Mouse (Mus musculus): Measurements from ENCODE around the gene Kcnn4. TPM values are rescaled to one million over a fixed set of nuclear protein-coding genes. Genes with fewer than 3 reads are reported as not detected.

Kcnn4 gene
- polyA plus RNA-seq, 1 experiment from 2014 or later, result 4.3 TPM

- H3K4me1 ChIP-seq (ENCODE audit: control insufficient read depth, insufficient read depth, low read length), result peaks cover 13% of the 10 kb centered on the region
- no peak overlapping the region for H3K9ac ChIP-seq (ENCODE audit: low read depth, low read length)
- 41% methylated on average over 20 of the region's 20 CpGs for WGBS
- H3K36me3 ChIP-seq (ENCODE audit: control insufficient read depth, insufficient read depth, low read length), result no peaks in the 10 kb centered on the region
- no peaks in the 10 kb centered on the region for H3K27me3 ChIP-seq (replicated peaks; ENCODE audit: control insufficient read depth, insufficient read depth, low read length)
- peak; percentile 35 for ATAC-seq
- H3K9me3 ChIP-seq (ENCODE audit: control insufficient read depth, low read length), result no peaks in the 10 kb centered on the region
- peak overlapping the region; percentile 18 for H3K27ac ChIP-seq (ENCODE audit: low read length)
- no peak overlapping the region for H3K4me3 ChIP-seq (ENCODE audit: low read length)
- no peak overlapping the region for H3K4me2 ChIP-seq (ENCODE audit: low read depth, low read length)
These were observed 3.7 kb downstream of the Kcnn4 start for GRCm38 (mm10) chr7:24373538-24374379.

- H3K9ac ChIP-seq (ENCODE audit: low read depth, low read length), result no peak overlapping the region
- peaks cover 8% of the 10 kb centered on the region for H3K4me1 ChIP-seq (ENCODE audit: control insufficient read depth, insufficient read depth, low read length)
- no peak overlapping the region for H3K27ac ChIP-seq (ENCODE audit: low read length)
- H3K36me3 ChIP-seq (ENCODE audit: control insufficient read depth, insufficient read depth, low read length), result no peaks in the 10 kb centered on the region
- 83% methylated on average over 8 of the region's 8 CpGs for WGBS
- H3K9me3 ChIP-seq (ENCODE audit: control insufficient read depth, low read length), result no peaks in the 10 kb centered on the region
- no peaks in the 10 kb centered on the region for H3K27me3 ChIP-seq (replicated peaks; ENCODE audit: control insufficient read depth, insufficient read depth, low read length)
- no peak overlapping the region for H3K4me3 ChIP-seq (ENCODE audit: low read length)
- peak overlapping the region; percentile 61 for H3K4me2 ChIP-seq (ENCODE audit: low read depth, low read length)
- ATAC-seq, result no peak
These were observed 6.4 kb downstream of the Kcnn4 start for GRCm38 (mm10) chr7:24376456-24376855.

DNA sequence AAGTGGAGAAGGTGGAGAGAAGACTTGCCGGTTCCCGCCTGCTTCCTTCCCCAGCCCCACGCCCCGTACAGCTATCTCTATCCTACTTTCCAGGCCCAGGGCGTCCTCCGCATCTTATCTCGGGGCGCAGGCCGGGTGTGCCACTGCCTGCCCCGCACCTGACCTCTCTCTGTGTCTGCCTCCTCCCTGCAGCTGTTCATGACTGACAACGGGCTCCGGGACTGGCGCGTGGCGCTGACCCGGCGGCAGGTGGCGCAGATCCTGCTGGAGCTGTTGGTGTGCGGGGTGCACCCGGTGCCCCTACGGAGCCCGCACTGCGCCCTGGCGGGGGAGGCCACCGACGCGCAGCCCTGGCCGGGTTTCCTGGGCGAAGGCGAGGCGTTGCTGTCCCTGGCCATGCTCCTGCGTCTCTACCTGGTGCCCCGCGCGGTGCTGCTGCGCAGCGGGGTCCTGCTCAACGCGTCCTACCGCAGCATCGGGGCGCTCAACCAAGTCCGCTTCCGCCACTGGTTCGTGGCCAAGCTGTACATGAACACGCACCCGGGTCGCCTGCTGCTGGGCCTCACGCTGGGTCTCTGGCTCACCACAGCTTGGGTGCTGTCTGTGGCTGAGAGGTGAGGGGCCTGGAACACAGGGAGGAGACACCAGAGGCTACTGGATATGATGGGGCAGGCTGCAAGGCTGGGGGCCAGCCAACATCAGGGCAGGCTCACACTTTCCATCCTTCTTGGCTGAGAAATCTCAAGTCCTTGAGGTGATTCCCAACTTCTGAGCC is 7.2 kb downstream of the Kcnn4 start:
- Histone ChIP-seq H3K4me1 (ENCODE audit: control insufficient read depth, insufficient read depth, low read length) (peaks cover 8% of the 10 kb centered on the region), H3K36me3 (ENCODE audit: control insufficient read depth, insufficient read depth, low read length) (no peaks in the 10 kb centered on the region), H3K27me3 (replicated peaks; ENCODE audit: control insufficient read depth, insufficient read depth, low read length) (no peaks in the 10 kb centered on the region), H3K27ac (ENCODE audit: low read length) (no peak overlapping the region), H3K9ac (ENCODE audit: low read depth, low read length) (peak overlapping the region; percentile 57), H3K4me2 (ENCODE audit: low read depth, low read length) (peak overlapping the region; percentile 61), H3K4me3 (ENCODE audit: low read length) (peak overlapping the region; percentile 36), H3K9me3 (ENCODE audit: control insufficient read depth, low read length) (no peaks in the 10 kb centered on the region)
- ATAC-seq, result peak; percentile 95
- WGBS, result 12% methylated on average over 49 of the region's 49 CpGs

DNA sequence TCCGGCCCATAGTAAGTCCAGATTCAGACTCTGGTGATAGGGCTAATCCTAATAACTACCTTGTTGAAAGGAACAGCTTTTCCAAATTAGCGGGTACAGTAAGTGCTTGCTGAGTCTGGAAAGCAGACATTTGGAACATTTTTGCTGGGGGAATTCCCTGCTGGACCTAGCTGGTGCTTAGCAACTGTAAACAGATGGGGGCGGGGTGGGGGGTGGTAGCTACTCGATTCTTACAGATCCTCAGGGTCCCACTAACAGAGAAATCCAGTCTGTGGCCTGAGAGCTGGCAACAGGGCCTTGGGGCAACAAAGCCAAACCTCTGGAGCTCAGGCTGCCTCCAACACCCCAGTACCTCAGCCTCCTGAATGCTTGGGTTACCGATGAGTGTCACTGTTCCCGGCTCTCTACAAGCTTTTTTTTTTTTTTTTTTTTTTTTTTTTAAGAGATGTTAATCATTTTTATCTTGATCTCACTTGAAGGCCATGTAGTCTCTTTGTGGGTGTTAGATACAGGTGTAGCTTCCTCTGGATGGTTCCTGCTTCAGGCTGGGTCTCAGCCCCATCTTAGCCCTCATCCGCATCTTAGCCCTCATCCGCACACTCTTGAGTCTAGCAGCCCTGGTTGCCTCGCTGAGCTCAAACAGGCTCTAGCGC is 8.1 kb downstream of the Kcnn4 start:
- Histone ChIP-seq H3K9ac (ENCODE audit: low read depth, low read length) (no peak overlapping the region), H3K36me3 (ENCODE audit: control insufficient read depth, insufficient read depth, low read length) (no peaks in the 10 kb centered on the region), H3K4me3 (ENCODE audit: low read length) (no peak overlapping the region), H3K4me2 (ENCODE audit: low read depth, low read length) (no peak overlapping the region), H3K27ac (ENCODE audit: low read length) (no peak overlapping the region), H3K27me3 (replicated peaks; ENCODE audit: control insufficient read depth, insufficient read depth, low read length) (no peaks in the 10 kb centered on the region), H3K4me1 (ENCODE audit: control insufficient read depth, insufficient read depth, low read length) (peaks cover 8% of the 10 kb centered on the region), H3K9me3 (ENCODE audit: control insufficient read depth, low read length) (no peaks in the 10 kb centered on the region)
- 72% methylated on average over 10 of the region's 10 CpGs for WGBS
- ATAC-seq, result no peak

- H3K36me3 ChIP-seq (ENCODE audit: control insufficient read depth, insufficient read depth, low read length), result no peaks in the 10 kb centered on the region
- H3K4me3 ChIP-seq (ENCODE audit: low read length), result no peak overlapping the region
- no peaks in the 10 kb centered on the region for H3K27me3 ChIP-seq (replicated peaks; ENCODE audit: control insufficient read depth, insufficient read depth, low read length)
- H3K4me1 ChIP-seq (ENCODE audit: control insufficient read depth, insufficient read depth, low read length), result peaks cover 8% of the 10 kb centered on the region; the same call in 1 of the 2 replicates
- no peak overlapping the region for H3K27ac ChIP-seq (ENCODE audit: low read length)
- H3K9me3 ChIP-seq (ENCODE audit: control insufficient read depth, low read length), result no peaks in the 10 kb centered on the region
- ATAC-seq, result no peak
- H3K4me2 ChIP-seq (ENCODE audit: low read depth, low read length), result no peak overlapping the region
- no peak overlapping the region for H3K9ac ChIP-seq (ENCODE audit: low read depth, low read length)
- 39% methylated on average over 7 of the region's 7 CpGs for WGBS
These were observed 9.9 kb downstream of the Kcnn4 start for GRCm38 (mm10) chr7:24379934-24380333.

GRCm38 (mm10) chr7:24380370-24380769 is 10.3 kb downstream of the Kcnn4 start:
- H3K27me3 ChIP-seq (replicated peaks; ENCODE audit: control insufficient read depth, insufficient read depth, low read length), result no peaks in the 10 kb centered on the region
- no peak overlapping the region for H3K4me2 ChIP-seq (ENCODE audit: low read depth, low read length)
- no peak for ATAC-seq
- H3K27ac ChIP-seq (ENCODE audit: low read length), result no peak overlapping the region
- WGBS, result 61% methylated on average over 2 of the region's 2 CpGs
- no peaks in the 10 kb centered on the region for H3K9me3 ChIP-seq (ENCODE audit: control insufficient read depth, low read length)
- no peak overlapping the region for H3K4me3 ChIP-seq (ENCODE audit: low read length)
- no peak overlapping the region for H3K9ac ChIP-seq (ENCODE audit: low read depth, low read length)
- H3K36me3 ChIP-seq (ENCODE audit: control insufficient read depth, insufficient read depth, low read length), result no peaks in the 10 kb centered on the region
- peaks cover 8% of the 10 kb centered on the region; the same call in 1 of the 2 replicates for H3K4me1 ChIP-seq (ENCODE audit: control insufficient read depth, insufficient read depth, low read length)

GRCm38 (mm10) chr7:24382730-24383372 is 12.8 kb downstream of the Kcnn4 start:
- Histone ChIP-seq H3K27ac (ENCODE audit: low read length) (no peak overlapping the region), H3K9ac (ENCODE audit: low read depth, low read length) (no peak overlapping the region), H3K9me3 (ENCODE audit: control insufficient read depth, low read length) (no peaks in the 10 kb centered on the region), H3K4me3 (ENCODE audit: low read length) (no peak overlapping the region), H3K36me3 (ENCODE audit: control insufficient read depth, insufficient read depth, low read length) (no peaks in the 10 kb centered on the region), H3K4me1 (ENCODE audit: control insufficient read depth, insufficient read depth, low read length) (no peaks in the 10 kb centered on the region), H3K4me2 (ENCODE audit: low read depth, low read length) (no peak overlapping the region), H3K27me3 (replicated peaks; ENCODE audit: control insufficient read depth, insufficient read depth, low read length) (no peaks in the 10 kb centered on the region)
- WGBS, result 77% methylated on average over 16 of the region's 16 CpGs
- ATAC-seq, result no peak

DNA sequence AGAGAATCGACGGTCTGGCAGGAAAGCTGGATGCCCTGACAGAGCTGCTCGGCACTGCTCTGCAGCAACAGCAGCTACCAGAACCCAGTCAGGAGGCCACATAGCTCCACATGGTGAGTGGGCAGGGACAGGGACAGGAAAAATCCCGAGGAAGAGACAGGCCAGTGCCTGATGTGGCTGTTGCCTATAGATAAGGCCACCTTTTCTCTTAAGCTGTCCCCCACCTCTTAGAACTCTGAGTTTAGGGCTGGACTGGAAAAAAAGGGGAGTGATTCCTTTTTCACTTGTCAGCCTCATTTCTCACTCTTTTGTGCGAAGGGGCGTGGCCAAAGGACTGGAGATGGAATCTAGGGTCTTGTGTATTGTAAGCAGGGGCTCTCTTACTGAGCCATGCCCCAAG is 14.0 kb downstream of the Kcnn4 start:
- H3K27me3 ChIP-seq (replicated peaks; ENCODE audit: control insufficient read depth, insufficient read depth, low read length), result no peaks in the 10 kb centered on the region
- no peak overlapping the region for H3K4me2 ChIP-seq (ENCODE audit: low read depth, low read length)
- no peak for ATAC-seq
- WGBS, result 62% methylated on average over 6 of the region's 6 CpGs
- no peak overlapping the region for H3K9ac ChIP-seq (ENCODE audit: low read depth, low read length)
- no peak overlapping the region for H3K27ac ChIP-seq (ENCODE audit: low read length)
- no peak overlapping the region for H3K4me3 ChIP-seq (ENCODE audit: low read length)
- no peaks in the 10 kb centered on the region for H3K36me3 ChIP-seq (ENCODE audit: control insufficient read depth, insufficient read depth, low read length)
- no peaks in the 10 kb centered on the region for H3K4me1 ChIP-seq (ENCODE audit: control insufficient read depth, insufficient read depth, low read length)
- H3K9me3 ChIP-seq (ENCODE audit: control insufficient read depth, low read length), result no peaks in the 10 kb centered on the region

- peak; percentile 49; the same call in 1 of the 2 replicates for ATAC-seq
- H3K9me3 ChIP-seq (ENCODE audit: control insufficient read depth, low read length), result no peaks in the 10 kb centered on the region
- no peak overlapping the region for H3K4me2 ChIP-seq (ENCODE audit: low read depth, low read length)
- no peaks in the 10 kb centered on the region for H3K36me3 ChIP-seq (ENCODE audit: control insufficient read depth, insufficient read depth, low read length)
- H3K27me3 ChIP-seq (replicated peaks; ENCODE audit: control insufficient read depth, insufficient read depth, low read length), result no peaks in the 10 kb centered on the region
- H3K4me1 ChIP-seq (ENCODE audit: control insufficient read depth, insufficient read depth, low read length), result no peaks in the 10 kb centered on the region
- WGBS, result 7% methylated on average over 11 of the region's 11 CpGs
- no peak overlapping the region for H3K27ac ChIP-seq (ENCODE audit: low read length)
- H3K4me3 ChIP-seq (ENCODE audit: low read length), result no peak overlapping the region
- no peak overlapping the region for H3K9ac ChIP-seq (ENCODE audit: low read depth, low read length)
These were observed 14.8 kb downstream of the Kcnn4 start for GRCm38 (mm10) chr7:24384827-24385226.

All from intestine, embryonic 16.5 days (tissue).